Mouse (Mus musculus) T-cell, adult 2 months (primary cell): ENCODE measurements around the gene Cabs1.

Source experiments
- DNase-seq: peaks from one replicate; pipeline ENCODE4 v3.0.0; 2022; ENCODE audit warnings: low spot score

The Cabs1 gene

DNA sequence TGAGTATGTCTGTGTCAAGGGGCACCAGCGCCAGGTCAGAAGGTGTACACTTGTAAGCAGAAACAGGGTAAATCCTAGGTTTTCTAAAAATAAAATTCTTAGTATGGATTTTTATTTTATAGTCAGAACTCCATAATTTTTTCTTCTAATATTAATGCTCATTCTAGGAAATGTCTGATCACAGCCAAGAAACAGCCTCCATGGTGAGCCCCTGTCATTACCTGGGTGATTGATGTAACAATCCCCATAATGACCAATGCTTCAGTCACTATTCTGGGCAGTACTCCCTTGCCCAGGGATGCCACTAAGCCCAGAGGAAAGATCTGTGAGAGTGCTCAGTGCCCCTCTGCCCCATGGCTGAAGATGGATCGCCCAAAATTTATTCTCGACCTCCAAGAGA, at the start of gene Cabs1:
TSS of gene Cabs1 (plus strand) at position 301 of the 400 bp plus-strand sequence.
- no peak for DNase-seq

DNA sequence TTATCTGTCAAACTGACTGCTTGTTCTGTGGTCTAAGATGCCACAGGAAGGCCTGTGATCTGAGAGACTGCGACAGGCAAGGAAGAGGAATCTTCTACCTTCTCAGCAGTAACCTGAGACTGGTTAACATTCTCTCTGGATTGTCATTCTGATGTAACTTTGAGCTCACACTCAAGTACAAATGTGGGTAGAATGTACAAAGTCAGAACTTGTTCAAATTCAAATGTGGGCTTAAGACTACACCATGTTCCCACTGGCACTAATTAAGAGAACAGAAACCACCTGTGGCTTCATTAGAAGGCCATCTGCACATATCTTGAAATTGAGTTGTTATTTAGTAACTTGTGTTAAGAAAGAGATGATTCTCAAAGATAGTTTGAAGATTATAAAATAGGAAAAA, 47.6 kb upstream of the Cabs1 start:
- no peak for DNase-seq

DNA sequence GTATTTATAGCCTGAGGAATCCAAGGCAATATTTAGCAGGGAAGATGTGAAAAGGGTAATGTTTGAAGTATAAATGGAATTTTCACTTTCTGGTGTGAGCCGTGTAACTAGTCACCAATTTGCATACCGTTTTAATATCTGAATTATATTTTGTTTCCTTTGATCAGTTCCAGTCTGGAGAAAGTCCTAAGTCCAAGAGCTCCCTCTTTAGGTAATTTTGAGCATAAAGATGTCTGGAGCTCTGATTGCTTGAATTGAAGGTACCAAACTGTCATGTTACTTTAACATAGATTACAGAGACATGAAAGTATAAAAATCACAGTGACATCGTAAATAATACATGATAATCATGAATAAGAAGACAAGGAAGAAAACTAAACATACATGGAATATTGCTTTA, 38.5 kb upstream of the Cabs1 start:
- DNase-seq = no peak

DNA sequence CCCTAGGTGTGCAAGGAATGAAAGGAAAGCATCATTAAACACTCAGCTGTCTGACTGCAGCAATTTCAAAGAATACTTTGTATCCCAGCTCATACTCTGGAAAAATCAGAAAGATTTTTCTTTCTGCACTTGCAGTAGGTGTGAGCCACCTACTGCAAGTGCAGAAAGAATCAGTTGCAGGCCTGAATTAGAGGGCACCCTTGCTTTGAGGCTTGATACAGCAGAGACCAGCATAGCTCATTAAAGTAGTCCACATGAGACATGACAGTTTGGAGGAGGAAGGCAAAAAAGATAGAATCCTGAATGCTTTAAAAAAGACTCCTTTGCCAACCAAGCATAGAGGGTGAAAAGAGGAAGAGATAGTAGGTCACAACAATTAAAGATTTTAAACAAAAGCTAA, 36.7 kb upstream of the Cabs1 start:
- no peak for DNase-seq

DNA sequence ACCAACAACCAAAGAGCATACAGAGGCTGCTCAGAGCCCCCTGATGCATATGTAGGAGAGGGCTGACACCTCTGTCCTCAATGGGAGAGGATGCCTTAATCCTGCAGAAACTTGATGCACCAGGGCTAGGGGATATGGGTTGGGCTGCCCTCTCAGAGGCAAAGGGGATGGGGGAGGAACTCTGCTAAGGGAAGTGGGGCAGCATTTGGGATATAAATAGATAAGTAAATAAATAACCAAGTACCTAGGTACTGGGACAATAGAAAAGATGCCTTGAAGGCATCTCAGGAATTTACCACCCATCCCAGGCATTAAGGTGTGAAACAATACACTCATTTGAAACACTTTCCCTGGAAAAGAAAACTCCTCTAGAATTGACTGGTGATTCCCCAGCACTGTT, 27.4 kb upstream of the Cabs1 start:
- no peak for DNase-seq

DNA sequence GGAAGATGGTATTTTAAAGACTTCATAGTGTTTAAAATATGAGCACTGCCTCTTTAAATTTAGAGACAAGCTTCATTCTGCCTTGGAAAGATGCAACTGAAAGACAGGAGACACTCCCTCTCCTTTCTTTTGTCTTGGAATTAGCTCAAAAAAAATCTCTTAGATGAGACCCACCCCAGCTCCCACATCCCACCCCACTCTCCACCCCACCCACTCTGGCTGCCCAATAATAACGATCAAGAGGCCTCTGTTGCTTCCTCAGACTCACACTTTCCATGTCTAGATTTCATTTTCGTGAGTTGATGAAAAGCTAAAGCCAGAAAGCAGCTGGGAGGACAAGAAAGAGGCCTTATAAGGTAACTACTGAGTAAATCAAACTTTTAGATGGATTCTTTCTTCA, 10.0 kb upstream of the Cabs1 start, which contains the start of the genes 2310003L06Rik and Gm28434:
TSS of gene 2310003L06Rik (plus strand) at position 259 of the 400 bp plus-strand sequence.
TSS of gene Gm28434 (plus strand) at position 317 of the 400 bp plus-strand sequence.
- DNase-seq = no peak

DNA sequence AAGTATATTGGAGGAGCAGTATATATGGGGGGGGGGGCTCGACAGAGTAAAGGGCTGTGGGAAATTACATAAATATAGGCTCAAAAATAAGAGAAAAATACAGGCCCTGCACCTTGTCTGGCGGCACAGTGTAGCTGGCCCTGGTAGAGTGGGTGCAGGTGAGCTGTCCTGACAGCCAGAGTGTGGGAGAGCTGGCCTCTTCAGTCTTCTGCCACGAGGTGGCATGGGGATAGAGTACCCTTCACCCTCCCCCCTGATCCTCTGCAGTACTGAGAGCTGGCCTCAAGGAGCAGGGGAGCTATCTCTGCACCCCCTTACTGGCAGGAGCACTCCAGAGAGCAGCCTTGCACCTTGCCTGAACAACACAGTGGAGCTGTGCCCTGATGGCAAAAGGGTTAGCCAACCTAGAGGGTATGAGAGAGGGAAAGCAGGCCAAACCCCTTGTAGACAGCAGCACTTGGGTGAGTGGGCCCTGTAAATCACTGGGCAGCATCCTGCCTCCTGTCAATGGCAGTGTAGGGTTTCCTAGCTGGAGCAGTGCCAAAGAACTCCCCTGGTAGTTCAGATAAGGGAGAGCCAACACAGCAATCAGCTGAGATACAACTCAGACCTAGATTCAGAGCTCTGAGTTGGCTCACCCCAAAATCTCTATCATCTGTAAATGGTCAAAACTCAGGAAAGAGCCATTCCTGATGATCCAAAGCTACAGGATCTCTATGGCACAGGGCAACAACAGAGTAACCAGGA, 3.4 kb downstream of the Cabs1 start:
- no peak for DNase-seq

DNA sequence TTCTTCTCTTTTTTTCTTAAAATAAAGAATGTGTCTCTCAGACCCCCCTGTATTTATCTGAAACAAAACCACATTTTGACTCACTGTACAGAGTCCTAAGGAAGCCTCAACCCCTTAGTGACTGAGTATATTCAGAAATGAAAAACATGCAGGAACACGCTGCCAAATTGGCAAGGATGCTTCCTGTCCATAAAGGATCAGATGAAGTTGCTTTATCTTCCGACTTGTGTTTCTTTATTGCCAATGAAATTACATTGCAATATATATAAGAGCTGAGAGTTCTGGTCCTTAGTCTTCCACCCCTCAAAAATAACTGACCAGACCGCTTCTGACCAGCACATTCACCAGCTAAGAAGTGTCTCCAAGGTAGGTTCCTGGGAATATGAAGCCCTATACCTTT, 23.0 kb downstream of the Cabs1 start, which contains the start of gene Smr3a:
TSS of gene Smr3a (plus strand) at position 301 of the 400 bp plus-strand sequence.
- no peak for DNase-seq

DNA sequence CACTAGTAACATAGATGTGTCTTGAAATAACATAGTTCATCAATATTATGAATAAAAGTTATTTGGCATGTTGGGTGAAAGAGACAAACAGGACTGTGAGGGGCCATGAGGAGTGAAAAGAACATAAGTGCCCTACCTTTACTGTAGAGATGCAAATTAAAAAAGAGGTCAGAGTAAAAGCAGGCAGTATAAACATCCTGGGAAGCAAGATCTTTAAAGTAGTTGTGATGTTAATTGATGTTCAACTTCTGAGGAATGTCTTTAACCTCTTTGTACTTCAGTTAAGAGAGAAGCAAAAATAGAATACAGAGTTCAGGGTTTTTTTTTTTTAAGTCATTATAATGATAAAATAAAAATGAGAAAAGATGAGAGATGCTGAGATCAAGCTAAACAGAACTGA, 26.0 kb downstream of the Cabs1 start:
- DNase-seq = no peak
